Mouse (Mus musculus): ENCODE results near the gene Pde6g. TPM values are rescaled to one million over a fixed set of nuclear protein-coding genes. Genes with fewer than 3 reads are reported as not detected.

Pde6g gene
- total RNA-seq (2021) (under 1 TPM; 0.52 to 0.76 TPM), polyA plus RNA-seq (2012; rRNA removed) (0.53 and 1.3 TPM in 2 replicates)
- long read RNA-seq: 0 reads

- intact Hi-C loops (cut with DNase I): no loop called here
- H3K27me3 ChIP-seq (ENCODE audit: control insufficient read depth, insufficient read depth, low read length): no peaks in the 10 kb centered on the region
- H3K4me3 ChIP-seq: no peak within 1 kb of the TSS
- WGBS: 73% methylated on average over 4 of the region's 4 CpGs
- no peaks in the 10 kb centered on the region for H3K36me3 ChIP-seq (ENCODE audit: control insufficient read depth, insufficient read depth, low read length)
- TF ChIP-seq CTCF (IDR thresholded peaks at IDR 0.05): no peak
- no peak for TF ChIP-seq POLR2A (IDR thresholded peaks at IDR 0.05; ENCODE audit: insufficient read depth, low read depth, low read length)
- no peak for TF ChIP-seq EP300 (IDR thresholded peaks at IDR 0.05; ENCODE audit: insufficient read depth, low read depth, low read length)
- no peak within 1 kb of the TSS for H3K9ac ChIP-seq (ENCODE audit: low read depth, low read length)
- no peaks in the 10 kb centered on the region for H3K4me1 ChIP-seq (ENCODE audit: control insufficient read depth, insufficient read depth, low read length)
- no peaks in the 10 kb centered on the region for H3K79me2 ChIP-seq (replicated peaks; ENCODE audit: control insufficient read depth, insufficient read depth, low read length)
- H3K27ac ChIP-seq: no peak within 1 kb of the TSS
- no peak for DNase-seq
Observed at GRCm38 (mm10) chr11:120453306-120453705, at the start of gene Pde6g. Pde6g (minus strand) TSS chr11:120453500.

- Histone ChIP-seq H3K27me3 (ENCODE audit: control insufficient read depth, insufficient read depth, low read length) (no peaks in the 10 kb centered on the region), H3K27ac (no peak overlapping the region), H3K9ac (ENCODE audit: low read depth, low read length) (no peak overlapping the region), H3K4me1 (ENCODE audit: control insufficient read depth, insufficient read depth, low read length) (peaks cover 4% of the 10 kb centered on the region), H3K4me3 (no peak overlapping the region), H3K36me3 (ENCODE audit: control insufficient read depth, insufficient read depth, low read length) (no peaks in the 10 kb centered on the region), H3K79me2 (replicated peaks; ENCODE audit: control insufficient read depth, insufficient read depth, low read length) (no peaks in the 10 kb centered on the region)
- intact Hi-C loops (cut with DNase I): no loop called here
- no peak for DNase-seq
- TF ChIP-seq CTCF (IDR thresholded peaks at IDR 0.05) (no peak), EP300 (IDR thresholded peaks at IDR 0.05; ENCODE audit: insufficient read depth, low read depth, low read length) (no peak), POLR2A (IDR thresholded peaks at IDR 0.05; ENCODE audit: insufficient read depth, low read depth, low read length) (no peak)
- WGBS: 80% methylated on average over 4 of the region's 4 CpGs
Observed at GRCm38 (mm10) chr11:120501701-120502100, 48.4 kb upstream of the Pde6g start.

DNA sequence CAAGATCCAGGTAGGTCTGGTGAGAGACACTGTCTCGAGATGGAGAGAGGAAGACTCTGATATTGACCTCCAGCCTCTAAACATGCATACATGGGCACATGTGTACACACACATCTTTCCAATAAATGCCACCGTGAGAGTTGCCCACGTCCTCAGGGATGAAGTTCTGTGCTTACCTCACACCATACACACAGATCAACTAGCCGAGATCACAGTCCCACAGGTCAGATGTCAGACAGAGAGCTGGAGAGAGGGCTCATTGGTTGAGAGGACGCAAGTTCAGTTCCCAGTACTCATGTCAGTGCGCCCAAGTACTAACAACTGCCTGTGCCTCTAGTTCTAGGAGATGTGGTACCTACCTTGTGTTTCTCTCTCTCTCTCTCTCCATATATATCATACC lies 47.7 kb upstream of the Pde6g start:
- TF ChIP-seq CTCF (IDR thresholded peaks at IDR 0.05) (no peak), EP300 (IDR thresholded peaks at IDR 0.05; ENCODE audit: insufficient read depth, low read depth, low read length) (no peak), POLR2A (IDR thresholded peaks at IDR 0.05; ENCODE audit: insufficient read depth, low read depth, low read length) (no peak)
- H3K9ac ChIP-seq (ENCODE audit: low read depth, low read length): no peak overlapping the region
- no peaks in the 10 kb centered on the region for H3K36me3 ChIP-seq (ENCODE audit: control insufficient read depth, insufficient read depth, low read length)
- no peaks in the 10 kb centered on the region for H3K79me2 ChIP-seq (replicated peaks; ENCODE audit: control insufficient read depth, insufficient read depth, low read length)
- H3K27ac ChIP-seq: no peak overlapping the region
- H3K4me3 ChIP-seq: no peak overlapping the region
- H3K27me3 ChIP-seq (ENCODE audit: control insufficient read depth, insufficient read depth, low read length): no peaks in the 10 kb centered on the region
- intact Hi-C loops (cut with DNase I): no loop called here
- peaks cover 4% of the 10 kb centered on the region for H3K4me1 ChIP-seq (ENCODE audit: control insufficient read depth, insufficient read depth, low read length)
- DNase-seq: no peak
- 48% methylated on average over 6 of the region's 6 CpGs for WGBS

- H3K4me1 ChIP-seq (ENCODE audit: control insufficient read depth, insufficient read depth, low read length): peaks cover 4% of the 10 kb centered on the region
Observed at GRCm38 (mm10) chr11:120500357-120500756, 47.1 kb upstream of the Pde6g start.

GRCm38 (mm10) chr11:120499894-120500293 lies 46.6 kb upstream of the Pde6g start:
- WGBS: 74% methylated on average over 6 of the region's 6 CpGs
- intact Hi-C loops (cut with DNase I): no loop called here
- H3K9ac ChIP-seq (ENCODE audit: low read depth, low read length): no peak overlapping the region
- H3K36me3 ChIP-seq (ENCODE audit: control insufficient read depth, insufficient read depth, low read length): no peaks in the 10 kb centered on the region
- H3K4me3 ChIP-seq: no peak overlapping the region
- H3K79me2 ChIP-seq (replicated peaks; ENCODE audit: control insufficient read depth, insufficient read depth, low read length): no peaks in the 10 kb centered on the region
- DNase-seq: no peak
- no peaks in the 10 kb centered on the region for H3K27me3 ChIP-seq (ENCODE audit: control insufficient read depth, insufficient read depth, low read length)
- peaks cover 4% of the 10 kb centered on the region for H3K4me1 ChIP-seq (ENCODE audit: control insufficient read depth, insufficient read depth, low read length)
- TF ChIP-seq EP300 (IDR thresholded peaks at IDR 0.05; ENCODE audit: insufficient read depth, low read depth, low read length) (no peak), CTCF (IDR thresholded peaks at IDR 0.05) (no peak), POLR2A (IDR thresholded peaks at IDR 0.05; ENCODE audit: insufficient read depth, low read depth, low read length) (no peak)
- no peak overlapping the region for H3K27ac ChIP-seq

More at GRCm38 (mm10) chr11:120500357-120500756, 47.1 kb upstream of the Pde6g start:
- H3K27me3 ChIP-seq (ENCODE audit: control insufficient read depth, insufficient read depth, low read length): no peaks in the 10 kb centered on the region
- peak overlapping the region; percentile 27; the same call in 1 of the 2 replicates for H3K9ac ChIP-seq (ENCODE audit: low read depth, low read length)
- 5% methylated on average over 3 of the region's 3 CpGs for WGBS
- TF ChIP-seq POLR2A (IDR thresholded peaks at IDR 0.05; ENCODE audit: insufficient read depth, low read depth, low read length): no peak
- no peak for TF ChIP-seq CTCF (IDR thresholded peaks at IDR 0.05)
- no peak for TF ChIP-seq EP300 (IDR thresholded peaks at IDR 0.05; ENCODE audit: insufficient read depth, low read depth, low read length)
- intact Hi-C loops (cut with DNase I): no loop called here
- no peaks in the 10 kb centered on the region for H3K79me2 ChIP-seq (replicated peaks; ENCODE audit: control insufficient read depth, insufficient read depth, low read length)
- no peak overlapping the region for H3K27ac ChIP-seq
- no peak overlapping the region for H3K4me3 ChIP-seq
- DNase-seq: no peak
- H3K36me3 ChIP-seq (ENCODE audit: control insufficient read depth, insufficient read depth, low read length): no peaks in the 10 kb centered on the region

DNA sequence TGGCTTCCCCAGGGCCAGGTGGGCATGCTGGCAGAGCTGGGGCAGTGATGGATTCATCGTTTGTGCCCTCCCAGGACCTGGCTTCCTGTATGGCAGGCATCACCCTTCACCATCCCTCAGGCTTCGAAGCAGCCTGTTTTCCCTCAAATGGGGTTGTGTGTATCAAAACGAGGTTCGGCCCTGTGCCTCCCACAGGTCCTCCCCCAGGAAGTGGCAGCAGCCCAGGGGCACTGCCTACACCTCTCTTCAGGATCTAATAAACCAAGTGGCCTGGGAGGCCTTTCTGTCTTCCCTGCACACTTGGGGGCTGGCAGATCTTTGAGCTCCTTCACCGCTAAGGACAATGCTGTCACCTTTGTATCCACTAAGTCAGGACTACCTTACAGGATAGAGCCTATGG lies 45.6 kb upstream of the Pde6g start:
- WGBS: 75% methylated on average over 5 of the region's 5 CpGs
- DNase-seq: no peak
- intact Hi-C loops (cut with DNase I): no loop called here
- Histone ChIP-seq H3K4me3 (no peak overlapping the region), H3K9ac (ENCODE audit: low read depth, low read length) (no peak overlapping the region), H3K36me3 (ENCODE audit: control insufficient read depth, insufficient read depth, low read length) (no peaks in the 10 kb centered on the region), H3K27me3 (ENCODE audit: control insufficient read depth, insufficient read depth, low read length) (no peaks in the 10 kb centered on the region), H3K27ac (no peak overlapping the region), H3K4me1 (ENCODE audit: control insufficient read depth, insufficient read depth, low read length) (peaks cover 4% of the 10 kb centered on the region), H3K79me2 (replicated peaks; ENCODE audit: control insufficient read depth, insufficient read depth, low read length) (no peaks in the 10 kb centered on the region)
- TF ChIP-seq EP300 (IDR thresholded peaks at IDR 0.05; ENCODE audit: insufficient read depth, low read depth, low read length): no peak
- TF ChIP-seq CTCF (IDR thresholded peaks at IDR 0.05): no peak
- no peak for TF ChIP-seq POLR2A (IDR thresholded peaks at IDR 0.05; ENCODE audit: insufficient read depth, low read depth, low read length)
